8 mouse cellular contexts compared by ENCODE assay signal in genomic region chr13:9494726-9495125, GRCm38 (mm10).
DNase-seq lines count a peak whose midpoint lies in the region; ATAC-seq lines count a peak whose summit lies in the region.

No protein-coding gene starts in this region.

- H3K9ac ChIP-seq in embryonic facial prominence, embryonic 15.5 days: no peak overlapping the region
- H3K9ac ChIP-seq in limb, embryonic 15.5 days: no peak overlapping the region
- H3K9ac ChIP-seq in midbrain, embryonic 13.5 days (replicated peaks): no peak overlapping the region

- 61% methylated on average over 21 of the region's 21 CpGs for WGBS in embryonic facial prominence, embryonic 15.5 days
- whole genome bisulfite sequencing in limb, embryonic 15.5 days: 64% methylated on average over 21 of the region's 21 CpGs
- WGBS in midbrain, embryonic 13.5 days: 74% methylated on average over 21 of the region's 21 CpGs

- H3K36me3 ChIP-seq in embryonic facial prominence, embryonic 15.5 days: no peaks in the 10 kb centered on the region
- H3K36me3 ChIP-seq in limb, embryonic 15.5 days: no peaks in the 10 kb centered on the region
- H3K36me3 ChIP-seq in midbrain, embryonic 13.5 days: no peaks in the 10 kb centered on the region

- no peaks in the 10 kb centered on the region for H3K27me3 ChIP-seq in embryonic facial prominence, embryonic 15.5 days
- no peaks in the 10 kb centered on the region for H3K27me3 ChIP-seq in limb, embryonic 15.5 days
- no peaks in the 10 kb centered on the region for H3K27me3 ChIP-seq in midbrain, embryonic 13.5 days

- H3K4me3 ChIP-seq in embryonic facial prominence, embryonic 15.5 days (replicated peaks): peak overlapping the region; percentile 29
- H3K4me3 ChIP-seq in limb, embryonic 15.5 days: peak overlapping the region; percentile 25
- H3K4me3 ChIP-seq in midbrain, embryonic 13.5 days (replicated peaks): no peak overlapping the region

- no peak for ATAC-seq in embryonic facial prominence, embryonic 15.5 days (ENCODE audit: insufficient number of reproducible peaks, low FRiP score, low TSS enrichment, low read depth)
- peak; percentile 70 to 82 for ATAC-seq in hematopoietic stem cell, adult 5-6 weeks (replicated peaks in 1 of 2; ENCODE audit: insufficient read depth in 1 of 2, low FRiP score in 2 of 2, low TSS enrichment in 1 of 2, low read depth in 1 of 2, poor library complexity in 2 of 2, severe bottlenecking in 2 of 2)
- no peak for ATAC-seq in limb, embryonic 15.5 days (ENCODE audit: insufficient number of reproducible peaks, low FRiP score, low TSS enrichment, low read depth)
- ATAC-seq in midbrain, embryonic 13.5 days: no peak

- H3K4me1 ChIP-seq in embryonic facial prominence, embryonic 15.5 days: no peaks in the 10 kb centered on the region; the same call in 1 of the 2 replicates
- no peaks in the 10 kb centered on the region; the same call in 1 of the 2 replicates for H3K4me1 ChIP-seq in limb, embryonic 15.5 days
- H3K4me1 ChIP-seq in midbrain, embryonic 13.5 days (replicated peaks): peaks cover 9% of the 10 kb centered on the region; the same call in 1 of the 2 replicates

- DNase-seq in 3134 (ENCODE audit: extremely low read depth, insufficient read length, low spot score): peak; percentile 3
- DNase-seq in CD4-positive helper T cell, adult 2 months (ENCODE audit: low read depth, low spot score): peak; percentile 31
- peak; percentile 3 to 4 for DNase-seq in thymus, postnatal 36 days
- no peak for DNase-seq in frontal cortex, postnatal 14 days (ENCODE audit: low spot score in 2 of 2)

- no peak overlapping the region for H3K27ac ChIP-seq in embryonic facial prominence, embryonic 15.5 days (replicated peaks)
- no peak overlapping the region for H3K27ac ChIP-seq in limb, embryonic 15.5 days
- H3K27ac ChIP-seq in midbrain, embryonic 13.5 days: no peak overlapping the region

- H3K4me2 ChIP-seq in embryonic facial prominence, embryonic 15.5 days (replicated peaks): peak overlapping the region; percentile 35
- H3K4me2 ChIP-seq in limb, embryonic 15.5 days: peak overlapping the region; percentile 38
- H3K4me2 ChIP-seq in midbrain, embryonic 13.5 days (replicated peaks): peak overlapping the region; percentile 11

- no peaks in the 10 kb centered on the region for H3K9me3 ChIP-seq in embryonic facial prominence, embryonic 15.5 days (replicated peaks)
- H3K9me3 ChIP-seq in limb, embryonic 15.5 days: no peaks in the 10 kb centered on the region
- no peaks in the 10 kb centered on the region for H3K9me3 ChIP-seq in midbrain, embryonic 13.5 days

Comparison
In these comparisons a context has a peak if more than half of its experiments do, and no peak if none do; other contexts are left out.
1. DNase-seq: peak in 3134 (single experiment), CD4-positive helper T cell, adult 2 months (single experiment) and thymus, postnatal 36 days (2 of 2); none in frontal cortex, postnatal 14 days (0 of 2).
2. ATAC-seq: peak in hematopoietic stem cell, adult 5-6 weeks (2 of 2); none in embryonic facial prominence, embryonic 15.5 days (single experiment), limb, embryonic 15.5 days (single experiment) and midbrain, embryonic 13.5 days (single experiment).
3. Peak in every context shown above with its lines, with median percentiles within 50 percentile points of each other: H3K4me2 ChIP-seq.